Mouse (Mus musculus) inflammation-experienced regulatory T-cells, adult 6 months (primary cell): ENCODE data around the gene Cdr2l. TPM values are rescaled to one million over a fixed set of nuclear protein-coding genes. Genes with fewer than 3 reads are reported as not detected.

Source experiments
- polyA plus RNA-seq, 3 experiments: library from polyadenylated mRNA; unstranded; fragments of 100-300 nt; shearing (Covaris generic); gene quantifications; one replicate each; pipeline ENCODE4 v1.2.1; 2017

The Cdr2l gene
- polyA plus RNA-seq, 3 experiments from 2014 or later, result not detected

Other genes with a start within 250 kb of the Cdr2l start
- gene Cd300lf, start 247.9 kb upstream of the Cdr2l start, polyA plus RNA-seq, result 1 to 10 TPM; 1.4 to 1.6 (median 1.5) TPM
- 100 to 1,000 TPM; 137 to 172 (median 165) TPM for gene Slc9a3r1, start 218.6 kb upstream of the Cdr2l start, polyA plus RNA-seq
- 10 to 100 TPM in 1 of 3 experiments, 1 to 10 TPM in 2; 9.2 to 10.6 (median 9.8) TPM for gene Tmem104, start 194.4 kb upstream of the Cdr2l start, polyA plus RNA-seq
- 10 to 100 TPM; 14.2 to 21.0 (median 15.1) TPM for gene Nat9, start 194.1 kb upstream of the Cdr2l start, polyA plus RNA-seq
- gene Grin2c, start 114.7 kb upstream of the Cdr2l start, polyA plus RNA-seq, result not detected
- gene Fdxr, start 104.9 kb upstream of the Cdr2l start, polyA plus RNA-seq, result 10 to 100 TPM; 20.6 to 26.2 (median 23.7) TPM
- gene Fads6, start 84.3 kb upstream of the Cdr2l start, polyA plus RNA-seq, result 1 to 10 TPM in 1 of 3 experiments, under 1 TPM in 2; 0.62 to 1.1 (median 0.78) TPM
- gene Otop2, start 74.8 kb upstream of the Cdr2l start, polyA plus RNA-seq, result not detected
- not detected for gene Ush1g, start 59.9 kb upstream of the Cdr2l start, polyA plus RNA-seq
- not detected for gene Otop3, start 47.2 kb upstream of the Cdr2l start, polyA plus RNA-seq
- gene Hid1, start 14.2 kb upstream of the Cdr2l start, polyA plus RNA-seq, result 1 to 10 TPM; 1.9 to 3.4 (median 2.6) TPM
- 100 to 1,000 TPM; 173 to 208 (median 179) TPM for gene Mrpl58, start 21.8 kb downstream of the Cdr2l start, polyA plus RNA-seq
- gene Atp5h, start 38.0 kb downstream of the Cdr2l start, polyA plus RNA-seq, result 100 to 1,000 TPM; 696 to 777 (median 721) TPM
- gene Kctd2, start 38.2 kb downstream of the Cdr2l start, polyA plus RNA-seq, result 10 to 100 TPM in 2 of 3 experiments, 1 to 10 TPM in 1; 5.6 to 15.7 (median 14.9) TPM
- gene Trim80, start 58.6 kb downstream of the Cdr2l start, polyA plus RNA-seq, result not detected
- gene Slc16a5, start 80.6 kb downstream of the Cdr2l start, polyA plus RNA-seq, result 1 to 10 TPM; 1.1 to 3.5 (median 2.8) TPM
- 10 to 100 TPM; 68.2 to 95.6 (median 70.3) TPM for gene Armc7, start 93.8 kb downstream of the Cdr2l start, polyA plus RNA-seq
- 100 to 1,000 TPM; 242 to 269 (median 245) TPM for gene Nt5c, start 109.9 kb downstream of the Cdr2l start, polyA plus RNA-seq
- gene Jpt1, start 132.5 kb downstream of the Cdr2l start, polyA plus RNA-seq, result 100 to 1,000 TPM; 619 to 638 (median 633) TPM
- 100 to 1,000 TPM; 668 to 906 (median 737) TPM for gene Sumo2, start 154.4 kb downstream of the Cdr2l start, polyA plus RNA-seq
- 10 to 100 TPM; 46.0 to 56.8 (median 53.8) TPM for gene Nup85, start 182.5 kb downstream of the Cdr2l start, polyA plus RNA-seq
- 10 to 100 TPM; 22.9 to 31.7 (median 27.9) TPM for gene Mrps7, start 222.0 kb downstream of the Cdr2l start, polyA plus RNA-seq
- 10 to 100 TPM; 24.8 to 36.2 (median 35.0) TPM for gene Gga3, start 222.1 kb downstream of the Cdr2l start, polyA plus RNA-seq
- 100 to 1,000 TPM; 192 to 274 (median 231) TPM for gene Mif4gd, start 231.1 kb downstream of the Cdr2l start, polyA plus RNA-seq
- gene Slc25a19, start 246.4 kb downstream of the Cdr2l start, polyA plus RNA-seq, result 10 to 100 TPM; 69.3 to 87.8 (median 80.1) TPM